Mouse (Mus musculus) liver, embryonic 14.5 days (tissue): ENCODE data around the gene Ptprt. TPM values are rescaled to one million over a fixed set of nuclear protein-coding genes. Genes with fewer than 3 reads are reported as not detected.

Experiments used
- ATAC-seq: fragments of 200-750 bp; cut with Nextera tagmentation; 2 replicates; pipeline ENCODE4 v1.8.0; 2017; ENCODE audit warnings: moderate number of reproducible peaks, mild to moderate bottlenecking, moderate library complexity; ENCODE audit not compliant: insufficient read depth
- DNase-seq, 3 experiments: peaks; one replicate each; pipeline ENCODE4 v3.0.0-alpha.2; 2012 to 2013; ENCODE audit warnings: low read depth in 3 of 3, low spot score in 3 of 3
- H3K27ac ChIP-seq: fragments of 300-500 bp; sonication (generic); 2 replicates; pipeline ENCODE4 v1.5.1; 2014; ENCODE audit warnings: moderate library complexity, mild to moderate bottlenecking, control low read depth, inconsistent platforms
- H3K27me3 ChIP-seq: fragments of 300-500 bp; sonication (generic); 2 replicates; pipeline ENCODE4 v1.6.1; 2014; ENCODE audit warnings: mild to moderate bottlenecking, low read length, moderate library complexity; ENCODE audit not compliant: control insufficient read depth, insufficient read depth
- H3K36me3 ChIP-seq: fragments of 300-500 bp; sonication (generic); replicated peaks from 2 replicates; pipeline ENCODE4 v1.6.1; 2014; ENCODE audit warnings: low read depth; ENCODE audit not compliant: control insufficient read depth, insufficient read depth
- H3K4me1 ChIP-seq, 2 experiments: fragments of 200-500 bp in 1 of 2; fragments of 300-500 bp in 1 of 2; sonication (generic) in 1 of 2; replicated peaks; 2 replicates each; pipeline ENCODE4 v1.6.1; 2012 to 2014; ENCODE audit warnings: antibody characterized with exemption in 1 of 2, inconsistent platforms in 1 of 2, low read length in 1 of 2; ENCODE audit not compliant: control insufficient read depth in 2 of 2, insufficient read depth in 2 of 2
- H3K4me2 ChIP-seq: fragments of 300-500 bp; sonication (generic); 2 replicates; pipeline ENCODE4 v1.6.1; 2014; ENCODE audit warnings: low read depth, mild to moderate bottlenecking, control low read depth, moderate library complexity
- H3K4me3 ChIP-seq, 2 experiments: fragments of 200-500 bp in 1 of 2; fragments of 300-500 bp in 1 of 2; sonication (generic) in 1 of 2; 2 replicates each; pipeline ENCODE4 v1.5.1; 2012 to 2014; ENCODE audit warnings: low read depth in 2 of 2, low read length in 2 of 2, mild to moderate bottlenecking in 2 of 2, control low read depth in 1 of 2, inconsistent platforms in 1 of 2, moderate library complexity in 1 of 2; ENCODE audit not compliant: insufficient read depth in 1 of 2
- H3K9ac ChIP-seq: fragments of 300-500 bp; sonication (generic); replicated peaks from 2 replicates; pipeline ENCODE4 v1.6.1; 2014; ENCODE audit warnings: mild to moderate bottlenecking, control low read depth, moderate library complexity
- H3K9me3 ChIP-seq: fragments of 300-500 bp; sonication (generic); 2 replicates; pipeline ENCODE4 v1.6.1; 2016; ENCODE audit warnings: low read length, mixed read lengths; ENCODE audit not compliant: control insufficient read depth
- CTCF ChIP-seq: IDR thresholded peaks from 2 replicates; pipeline ENCODE4 v1.5.1; 2016; ENCODE audit warnings: antibody characterized with exemption, low read depth, control low read depth
- EP300 ChIP-seq: IDR thresholded peaks from 2 replicates; pipeline ENCODE4 v1.6.1; 2016; ENCODE audit warnings: antibody characterized with exemption, low read depth
- WGBS: fragments of 180-500 bp; shearing (Covaris S2); extraction: QIAGEN DNeasy Blood & Tissue Kit; methylation state at CpG from one replicate; pipeline ENCODE4 v1.1.7; 2014; ENCODE audit not compliant: insufficient replicate concordance; 5-methylcytosine and 5-hydroxymethylcytosine counted together
- polyA plus RNA-seq, 2 experiments: library from polyadenylated mRNA; depleted of rRNA in 1 of 2; stranded (reverse) in 1 of 2; unstranded in 1 of 2; fragments of >200 nt; fragmentation: Nextera tagmentation in 1 of 2; extraction: Ambion mirVana in 1 of 2; gene quantifications; 2 replicates each; pipeline versions ENCODE4 v1.2.1 to v1.2.3; 2012 to 2014

Gene Ptprt
- polyA plus RNA-seq, 2 experiments = 0.07 TPM; not detected in 1

- H3K4me2 ChIP-seq = no peak overlapping the region
- DNase-seq = no peak
- WGBS = 77% methylated on average over 10 of the region's 10 CpGs
Observed at GRCm38 (mm10) chr2:162507664-162508063, 153.3 kb downstream of the Ptprt start.

GRCm38 (mm10) chr2:162504850-162505249, 156.1 kb downstream of the Ptprt start:
- H3K9me3 ChIP-seq = no peaks in the 10 kb centered on the region
- no peak overlapping the region for H3K4me3 ChIP-seq
- H3K36me3 ChIP-seq = no peaks in the 10 kb centered on the region
- no peaks in the 10 kb centered on the region for H3K4me1 ChIP-seq
- no peak overlapping the region for H3K27ac ChIP-seq
- H3K27me3 ChIP-seq = no peaks in the 10 kb centered on the region
- TF ChIP-seq CTCF (no peak), EP300 (no peak)
- DNase-seq = no peak
- H3K4me2 ChIP-seq = no peak overlapping the region
- no peak for ATAC-seq
- no peak overlapping the region for H3K9ac ChIP-seq
- 54% methylated on average over 4 of the region's 4 CpGs for WGBS

More at GRCm38 (mm10) chr2:162507664-162508063, 153.3 kb downstream of the Ptprt start:
- TF ChIP-seq CTCF = no peak
- TF ChIP-seq EP300 = no peak
- no peaks in the 10 kb centered on the region for H3K36me3 ChIP-seq
- H3K4me1 ChIP-seq = no peaks in the 10 kb centered on the region
- no peak overlapping the region for H3K4me3 ChIP-seq
- no peak overlapping the region for H3K27ac ChIP-seq
- H3K9ac ChIP-seq = no peak overlapping the region
- H3K27me3 ChIP-seq = no peaks in the 10 kb centered on the region
- no peaks in the 10 kb centered on the region for H3K9me3 ChIP-seq
- no peak for ATAC-seq

- TF ChIP-seq CTCF = no peak
- no peak for TF ChIP-seq EP300
- WGBS = 73% methylated on average over 9 of the region's 9 CpGs
- Histone ChIP-seq H3K4me2 (no peak overlapping the region), H3K4me3 (no peak overlapping the region), H3K27ac (no peak overlapping the region), H3K9me3 (no peaks in the 10 kb centered on the region), H3K36me3 (no peaks in the 10 kb centered on the region), H3K9ac (no peak overlapping the region), H3K4me1 (no peaks in the 10 kb centered on the region), H3K27me3 (no peaks in the 10 kb centered on the region)
- no peak for DNase-seq
- no peak for ATAC-seq
Observed at GRCm38 (mm10) chr2:162499501-162499915, 161.4 kb downstream of the Ptprt start.

- TF ChIP-seq EP300 (no peak), CTCF (no peak)
- ATAC-seq = no peak
- no peak for DNase-seq
Observed at GRCm38 (mm10) chr2:162498191-162498590, 162.8 kb downstream of the Ptprt start.

GRCm38 (mm10) chr2:162484036-162484435, 176.9 kb downstream of the Ptprt start:
- Histone ChIP-seq H3K27ac (no peak overlapping the region), H3K27me3 (no peaks in the 10 kb centered on the region), H3K9ac (no peak overlapping the region), H3K4me3 (no peak overlapping the region), H3K4me1 (no peaks in the 10 kb centered on the region), H3K9me3 (no peaks in the 10 kb centered on the region), H3K36me3 (no peaks in the 10 kb centered on the region), H3K4me2 (no peak overlapping the region)
- no peak for DNase-seq
- no peak for TF ChIP-seq EP300
- no peak for TF ChIP-seq CTCF
- no peak for ATAC-seq

More at GRCm38 (mm10) chr2:162498191-162498590, 162.8 kb downstream of the Ptprt start:
- no peaks in the 10 kb centered on the region for H3K9me3 ChIP-seq
- no peak overlapping the region for H3K4me3 ChIP-seq
- WGBS = 29% methylated on average over 3 of the region's 3 CpGs
- no peak overlapping the region for H3K27ac ChIP-seq
- H3K27me3 ChIP-seq = no peaks in the 10 kb centered on the region
- H3K9ac ChIP-seq = no peak overlapping the region
- H3K4me1 ChIP-seq = no peaks in the 10 kb centered on the region
- H3K36me3 ChIP-seq = no peaks in the 10 kb centered on the region
- no peak overlapping the region for H3K4me2 ChIP-seq
